7 mouse cellular contexts compared by ENCODE assay signal in genomic region chr1:162548016-162548916, GRCm38 (mm10). TPM values are rescaled to one million over a fixed set of nuclear protein-coding genes. Genes with fewer than 3 reads are reported as not detected.
DNase-seq lines count a peak whose midpoint lies in the region; ATAC-seq lines count a peak whose summit lies in the region.

TSS of gene Mettl13 (minus strand) at chr1:162548551.

- H3K9me3 ChIP-seq in embryonic facial prominence, embryonic 10.5 days = no peaks in the 10 kb centered on the region
- H3K9me3 ChIP-seq in limb, embryonic 10.5 days (replicated peaks) = no peaks in the 10 kb centered on the region
- H3K9me3 ChIP-seq in midbrain, embryonic 13.5 days = no peaks in the 10 kb centered on the region

- ATAC-seq in granulocyte monocyte progenitor cell, adult 5-6 weeks (replicated peaks; ENCODE audit: poor library complexity, severe bottlenecking) = peak; percentile 95
- ATAC-seq in midbrain, embryonic 13.5 days = peak; percentile 99

- H3K36me3 ChIP-seq in embryonic facial prominence, embryonic 10.5 days (replicated peaks) = peaks cover 33% of the 10 kb centered on the region
- H3K36me3 ChIP-seq in limb, embryonic 10.5 days = peaks cover 31% of the 10 kb centered on the region
- peaks cover 28% of the 10 kb centered on the region for H3K36me3 ChIP-seq in midbrain, embryonic 13.5 days

- H3K27ac ChIP-seq in embryonic facial prominence, embryonic 10.5 days (replicated peaks) = peak within 1 kb of the TSS; percentile 81
- H3K27ac ChIP-seq in limb, embryonic 10.5 days = peak within 1 kb of the TSS; percentile 82
- H3K27ac ChIP-seq in midbrain, embryonic 13.5 days = peak within 1 kb of the TSS; percentile 83

- peak; percentile 93 for DNase-seq in adrenal gland, postnatal 10 days
- peak; percentile 98 for DNase-seq in embryonic facial prominence, embryonic 10.5 days (ENCODE audit: low spot score)
- DNase-seq in kidney, adult 11 months = peak; percentile 88
- peak; percentile 96 for DNase-seq in limb, embryonic 10.5 days (ENCODE audit: low spot score)
- DNase-seq in spleen, adult 18-20 months = peak; percentile 74 to 76

- H3K4me1 ChIP-seq in embryonic facial prominence, embryonic 10.5 days = peaks cover 17% of the 10 kb centered on the region
- H3K4me1 ChIP-seq in limb, embryonic 10.5 days = peaks cover 15% of the 10 kb centered on the region
- peaks cover 20% of the 10 kb centered on the region for H3K4me1 ChIP-seq in midbrain, embryonic 13.5 days (replicated peaks)

- no peaks in the 10 kb centered on the region for H3K27me3 ChIP-seq in embryonic facial prominence, embryonic 10.5 days (replicated peaks; ENCODE audit: low read depth, poor library complexity, severe bottlenecking)
- no peaks in the 10 kb centered on the region for H3K27me3 ChIP-seq in limb, embryonic 10.5 days (ENCODE audit: low read depth, poor library complexity, severe bottlenecking)
- H3K27me3 ChIP-seq in midbrain, embryonic 13.5 days = no peaks in the 10 kb centered on the region

- peak within 1 kb of the TSS; percentile 78 for H3K4me3 ChIP-seq in embryonic facial prominence, embryonic 10.5 days
- H3K4me3 ChIP-seq in limb, embryonic 10.5 days = peak within 1 kb of the TSS; percentile 77
- H3K4me3 ChIP-seq in midbrain, embryonic 13.5 days (replicated peaks) = peak within 1 kb of the TSS; percentile 81

- H3K4me2 ChIP-seq in midbrain, embryonic 13.5 days (replicated peaks) = peak within 1 kb of the TSS; percentile 90

- WGBS in embryonic facial prominence, embryonic 10.5 days = under 1% methylated on average over 52 of the region's 52 CpGs
- WGBS in limb, embryonic 10.5 days = under 1% methylated on average over 52 of the region's 52 CpGs
- under 1% methylated on average over 52 of the region's 52 CpGs for WGBS in midbrain, embryonic 13.5 days

- peak within 1 kb of the TSS; percentile 78 for H3K9ac ChIP-seq in midbrain, embryonic 13.5 days (replicated peaks)

RNA-seq across cellular contexts. Expression of gene Mettl13, which starts in this region (rescaled TPM):
- 10 to 100 TPM; 13.1 to 13.5 TPM for total RNA-seq in adrenal gland, postnatal 10 days (2021)
- 33.7 and 37.4 TPM in 2 replicates for polyA plus RNA-seq in embryonic facial prominence, embryonic 10.5 days (2016; fragmentation: Nextera tagmentation; extraction: Ambion mirVana)
- total RNA-seq in granulocyte monocyte progenitor cell, adult 5-6 weeks (2014; fragmentation: Nextera tagmentation) = 13.5 and 17.7 TPM in 2 replicates
- 20.3 and 20.6 TPM in 2 replicates for total RNA-seq in granulocyte monocyte progenitor cell, adult 5-6 weeks (2017)
- 35.0 and 37.0 TPM in 2 replicates for polyA plus RNA-seq in limb, embryonic 10.5 days (2016; fragmentation: Nextera tagmentation; extraction: Ambion mirVana)
- polyA plus RNA-seq in midbrain, embryonic 13.5 days (2015; fragmentation: Nextera tagmentation; extraction: Ambion mirVana) = 20.0 and 21.5 TPM in 2 replicates

Comparison
In these comparisons a context has a peak if more than half of its experiments do, and no peak if none do; other contexts are left out.
1. Peak in every context shown above with its lines: DNase-seq, ATAC-seq, H3K4me3 ChIP-seq and H3K27ac ChIP-seq.